Mouse (Mus musculus) CH12F3 (cell line): Measurements from ENCODE around the gene Wfdc15b.

Experiments
- in situ Hi-C: fragments of 300-500 bp; cut with MboI; formaldehyde crosslinking; loops from 2 replicates; pipeline ENCODE4 v1.14.3; 2020; ENCODE audit warnings: low sequenced_read_pairs

The Wfdc15b gene

GRCm38 (mm10) chr2:164180770-164181169 is 40.7 kb downstream of the Wfdc15b start:
- in situ Hi-C loops: no loop called here

DNA sequence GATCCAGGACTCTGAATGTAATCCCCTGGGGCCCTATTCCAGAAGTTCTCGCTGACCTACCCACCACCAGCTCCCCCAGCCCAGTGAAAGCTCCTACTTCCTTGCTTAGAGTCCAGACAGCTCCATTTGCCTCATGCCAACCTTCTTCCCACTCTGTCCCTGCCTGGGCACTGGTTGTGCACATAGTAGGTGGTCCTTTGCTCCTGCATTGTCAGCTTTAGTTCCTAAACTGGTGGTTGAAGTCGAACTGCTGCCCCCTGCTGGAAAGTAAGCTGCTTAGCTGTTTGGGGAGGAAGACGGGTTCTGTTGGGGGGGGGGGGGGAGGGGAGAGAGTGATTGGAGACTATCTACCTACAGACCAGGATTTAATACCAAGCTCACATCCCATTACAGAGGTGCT is 41.3 kb downstream of the Wfdc15b start:
- in situ Hi-C loops: no loop called here

DNA sequence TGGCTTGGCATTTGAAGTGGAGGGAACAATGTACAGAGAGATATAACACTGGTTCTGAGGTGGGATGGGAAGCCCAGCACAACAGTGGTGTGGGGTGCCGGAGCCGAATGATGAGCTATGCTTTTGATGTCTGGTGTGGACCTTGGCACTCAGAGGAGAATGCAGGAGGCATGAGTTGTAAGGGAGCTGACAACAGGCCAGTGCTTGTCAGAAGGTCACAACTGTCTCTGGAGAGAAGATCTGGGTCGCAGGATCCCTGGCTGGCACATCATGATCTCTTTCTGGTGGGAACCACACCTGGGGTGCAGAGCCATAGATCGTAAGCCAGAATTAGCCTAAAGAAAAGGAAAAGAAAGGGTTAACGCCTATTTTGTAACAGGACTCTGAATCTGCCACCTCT is 43.6 kb downstream of the Wfdc15b start:
- in situ Hi-C loops: no loop called here

GRCm38 (mm10) chr2:164175850-164176249 is 45.6 kb downstream of the Wfdc15b start:
- in situ Hi-C loops: no loop called here

- in situ Hi-C loops: no loop called here
Observed at GRCm38 (mm10) chr2:164174649-164175395, 46.6 kb downstream of the Wfdc15b start.

GRCm38 (mm10) chr2:164173394-164173793 is 48.1 kb downstream of the Wfdc15b start:
- in situ Hi-C loops: no loop called here

- in situ Hi-C loops: no loop called here
Observed at GRCm38 (mm10) chr2:164170902-164171301, 50.6 kb downstream of the Wfdc15b start, which contains the start of gene Kcns1. Gene Kcns1 (minus strand): TSS chr2:164171113.

DNA sequence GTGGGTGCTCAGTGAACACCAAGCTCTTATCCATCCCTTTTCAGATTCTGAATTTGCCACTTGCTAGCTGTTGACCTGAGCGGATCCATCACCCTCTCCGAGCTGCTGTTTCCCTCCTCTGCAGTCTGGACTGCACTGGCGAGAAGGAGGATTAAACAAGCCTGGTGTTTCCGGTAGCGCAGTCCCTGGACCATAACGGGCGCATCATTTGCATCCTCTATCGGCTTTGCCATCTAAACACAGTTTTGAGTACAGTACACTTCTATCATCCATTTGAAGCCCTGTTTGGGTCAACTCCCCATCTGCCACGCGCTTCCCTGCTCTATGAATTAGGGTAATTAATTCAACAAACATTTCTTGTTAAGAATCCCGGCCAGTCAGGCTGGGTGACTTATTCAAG is 51.1 kb downstream of the Wfdc15b start:
- in situ Hi-C loops: no loop called here

DNA sequence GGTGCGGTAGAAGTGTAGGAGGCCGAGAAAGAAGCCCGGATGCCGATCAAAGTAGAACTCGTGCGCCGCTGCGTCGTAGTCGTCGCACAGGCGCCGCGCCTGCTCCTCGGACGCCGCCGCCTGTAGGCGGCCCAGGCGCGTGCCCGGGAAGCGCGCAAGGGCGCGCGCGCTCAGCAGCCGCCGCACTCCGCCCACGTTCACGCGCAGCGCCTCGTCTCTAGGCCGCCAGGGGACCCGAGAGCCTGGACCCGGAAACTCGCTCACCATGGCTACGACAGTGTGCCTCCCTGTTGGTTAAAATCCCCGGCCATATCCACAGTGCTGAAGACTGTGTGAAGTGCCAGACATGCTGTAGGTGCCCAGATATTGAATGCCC is 52.9 kb downstream of the Wfdc15b start:
- in situ Hi-C loops: no loop called here

DNA sequence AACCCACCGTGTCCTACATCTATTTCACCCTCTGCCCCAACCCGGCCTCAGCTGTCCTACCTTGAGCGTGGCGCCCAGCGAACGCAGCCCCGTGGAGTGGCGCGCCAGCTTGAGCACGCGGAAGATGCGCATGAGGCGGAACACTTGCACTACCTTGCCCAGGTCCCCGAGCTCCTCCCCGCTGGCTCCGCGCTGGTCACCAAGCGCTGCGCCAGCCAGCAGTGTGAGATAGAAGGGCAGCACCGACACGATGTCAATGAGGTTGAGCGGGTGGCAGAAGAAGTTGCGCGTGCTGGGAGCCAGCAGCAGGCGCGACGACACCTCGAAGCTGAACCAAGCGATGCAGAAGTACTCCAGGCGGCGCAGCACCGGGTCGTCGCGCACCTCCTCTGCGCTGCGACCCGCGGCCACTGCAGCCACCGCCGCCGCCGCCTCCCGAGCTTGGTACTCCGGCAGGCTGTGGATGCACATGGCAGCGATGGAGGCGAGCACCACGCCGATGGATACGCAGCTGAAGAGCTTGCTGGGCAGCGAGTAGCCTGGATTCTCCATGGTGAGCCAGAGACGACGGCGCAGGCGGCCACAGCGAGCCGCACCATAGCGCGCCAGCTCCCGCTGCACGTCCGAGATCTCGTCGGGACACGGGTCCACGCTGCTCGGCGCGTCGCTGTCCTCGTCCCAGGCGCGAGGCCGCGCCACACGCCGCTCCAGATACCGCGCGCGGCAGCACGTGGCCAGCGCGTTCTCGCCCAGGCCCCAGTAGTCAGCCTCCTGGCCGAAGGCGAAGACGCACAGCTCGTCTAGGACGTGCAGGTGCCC is 53.5 kb downstream of the Wfdc15b start:
- in situ Hi-C loops: no loop called here

GRCm38 (mm10) chr2:164164941-164165340 is 56.5 kb downstream of the Wfdc15b start:
- in situ Hi-C loops: no loop called here
